Mouse (Mus musculus) forebrain, embryonic 16.5 days (tissue): ENCODE data around the gene Frmd4a. TPM values are rescaled to one million over a fixed set of nuclear protein-coding genes. Genes with fewer than 3 reads are reported as not detected.
"Not testable (repeated sequence)": the region's sequence is repeated elsewhere in the genome, so short reads cannot be mapped to it uniquely, and the experiment has no call there.

Experiments used
- ATAC-seq: fragments of 200-750 bp; cut with Nextera tagmentation; 2 replicates; pipeline ENCODE4 v1.8.0; 2017; ENCODE audit warnings: mild to moderate bottlenecking, moderate library complexity
- H3K27ac ChIP-seq: fragments of 300-500 bp; sonication (generic); 2 replicates; pipeline ENCODE4 v1.5.1; 2014; ENCODE audit warnings: low read length, control low read depth
- H3K27me3 ChIP-seq: fragments of 300-500 bp; sonication (generic); replicated peaks from 2 replicates; pipeline ENCODE4 v1.6.1; 2014; ENCODE audit warnings: low read length; ENCODE audit not compliant: control insufficient read depth, insufficient read depth
- H3K36me3 ChIP-seq: fragments of 300-500 bp; sonication (generic); 2 replicates; pipeline ENCODE4 v1.6.1; 2014; ENCODE audit not compliant: control insufficient read depth, insufficient read depth
- H3K4me1 ChIP-seq: fragments of 300-500 bp; sonication (generic); replicated peaks from 2 replicates; pipeline ENCODE4 v1.6.1; 2014; ENCODE audit warnings: low read length; ENCODE audit not compliant: control insufficient read depth, insufficient read depth
- H3K4me2 ChIP-seq: fragments of 300-500 bp; sonication (generic); 2 replicates; pipeline ENCODE4 v1.6.1; 2014; ENCODE audit warnings: mild to moderate bottlenecking, low read length, control low read depth
- H3K4me3 ChIP-seq: fragments of 300-500 bp; sonication (generic); replicated peaks from 2 replicates; pipeline ENCODE4 v1.5.1; 2014; ENCODE audit warnings: mild to moderate bottlenecking, low read length, control low read depth
- H3K9ac ChIP-seq: fragments of 300-500 bp; sonication (generic); replicated peaks from 2 replicates; pipeline ENCODE4 v1.6.1; 2014; ENCODE audit warnings: low read depth, low read length, control low read depth
- H3K9me3 ChIP-seq: fragments of 300-500 bp; sonication (generic); 2 replicates; pipeline ENCODE4 v1.6.1; 2016; ENCODE audit warnings: low read length; ENCODE audit not compliant: control insufficient read depth
- WGBS: fragments of 180-500 bp; shearing (Covaris S2); extraction: QIAGEN DNeasy Blood & Tissue Kit; methylation state at CpG from one replicate; pipeline ENCODE4 v1.1.7; 2014; 5-methylcytosine and 5-hydroxymethylcytosine counted together
- polyA plus RNA-seq: library from polyadenylated mRNA; unstranded; fragments of >200 nt; fragmentation: Nextera tagmentation; extraction: Ambion mirVana; gene quantifications from 2 replicates; pipeline ENCODE4 v1.2.1, GENCODE M21; 2015

Gene Frmd4a
- polyA plus RNA-seq, 1 experiment from 2014 or later: 97.9 TPM

- no peak; the same call in 1 of the 2 replicates for ATAC-seq
- WGBS: 86% methylated on average over 2 of the region's 2 CpGs
- Histone ChIP-seq H3K36me3 (peaks cover 21% of the 10 kb centered on the region), H3K4me1 (no peaks in the 10 kb centered on the region), H3K9ac (no peak overlapping the region), H3K27me3 (no peaks in the 10 kb centered on the region), H3K4me2 (no peak overlapping the region), H3K9me3 (no peaks in the 10 kb centered on the region), H3K4me3 (no peak overlapping the region), H3K27ac (no peak overlapping the region)
These were observed 597.6 kb downstream of the Frmd4a start for GRCm38 (mm10) chr2:4615014-4615546.

DNA sequence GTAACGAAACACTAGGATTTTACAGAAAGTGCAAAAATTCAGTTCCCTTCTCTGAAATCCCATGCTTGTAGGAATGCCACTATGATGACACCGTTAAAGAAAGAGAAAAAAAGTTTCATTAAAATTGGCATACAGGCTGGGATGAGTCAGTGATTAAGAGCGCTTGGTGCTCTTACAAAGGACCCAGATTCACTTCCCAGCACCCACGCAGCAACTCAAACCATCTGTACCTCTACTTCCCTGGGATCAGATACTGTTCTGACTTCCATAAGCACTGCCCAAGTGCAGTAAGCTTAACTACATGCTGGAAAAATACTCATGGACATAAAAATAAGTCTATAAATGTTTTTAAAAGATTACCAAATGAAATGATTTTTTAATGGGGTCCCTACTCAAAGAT lies 599.5 kb downstream of the Frmd4a start:
- no peak overlapping the region for H3K4me2 ChIP-seq
- 84% methylated on average over 4 of the region's 4 CpGs for WGBS
- H3K36me3 ChIP-seq: peaks cover 10% of the 10 kb centered on the region
- no peaks in the 10 kb centered on the region for H3K27me3 ChIP-seq
- ATAC-seq: no peak
- no peaks in the 10 kb centered on the region for H3K9me3 ChIP-seq
- no peak overlapping the region for H3K27ac ChIP-seq
- no peak overlapping the region for H3K9ac ChIP-seq
- H3K4me3 ChIP-seq: no peak overlapping the region
- H3K4me1 ChIP-seq: peaks cover 3% of the 10 kb centered on the region; the same call in 1 of the 2 replicates

- not testable (repeated sequence) for H3K4me3 ChIP-seq, H3K36me3 ChIP-seq, H3K27me3 ChIP-seq
These were observed 601.6 kb downstream of the Frmd4a start for GRCm38 (mm10) chr2:4619126-4619525.

GRCm38 (mm10) chr2:4619893-4620593 lies 602.5 kb downstream of the Frmd4a start:
- 52% methylated on average over 6 of the region's 6 CpGs for WGBS
- Histone ChIP-seq H3K4me3 (no peak overlapping the region), H3K9ac (no peak overlapping the region), H3K4me1 (peaks cover 3% of the 10 kb centered on the region; the same call in 1 of the 2 replicates), H3K36me3 (peaks cover 8% of the 10 kb centered on the region), H3K9me3 (no peaks in the 10 kb centered on the region), H3K27me3 (no peaks in the 10 kb centered on the region), H3K4me2 (no peak overlapping the region), H3K27ac (no peak overlapping the region)
- ATAC-seq: no peak

More at GRCm38 (mm10) chr2:4619126-4619525, 601.6 kb downstream of the Frmd4a start:
- ATAC-seq, H3K9ac ChIP-seq, H3K4me1 ChIP-seq, H3K9me3 ChIP-seq, H3K27ac ChIP-seq, H3K4me2 ChIP-seq: not testable (repeated sequence)

DNA sequence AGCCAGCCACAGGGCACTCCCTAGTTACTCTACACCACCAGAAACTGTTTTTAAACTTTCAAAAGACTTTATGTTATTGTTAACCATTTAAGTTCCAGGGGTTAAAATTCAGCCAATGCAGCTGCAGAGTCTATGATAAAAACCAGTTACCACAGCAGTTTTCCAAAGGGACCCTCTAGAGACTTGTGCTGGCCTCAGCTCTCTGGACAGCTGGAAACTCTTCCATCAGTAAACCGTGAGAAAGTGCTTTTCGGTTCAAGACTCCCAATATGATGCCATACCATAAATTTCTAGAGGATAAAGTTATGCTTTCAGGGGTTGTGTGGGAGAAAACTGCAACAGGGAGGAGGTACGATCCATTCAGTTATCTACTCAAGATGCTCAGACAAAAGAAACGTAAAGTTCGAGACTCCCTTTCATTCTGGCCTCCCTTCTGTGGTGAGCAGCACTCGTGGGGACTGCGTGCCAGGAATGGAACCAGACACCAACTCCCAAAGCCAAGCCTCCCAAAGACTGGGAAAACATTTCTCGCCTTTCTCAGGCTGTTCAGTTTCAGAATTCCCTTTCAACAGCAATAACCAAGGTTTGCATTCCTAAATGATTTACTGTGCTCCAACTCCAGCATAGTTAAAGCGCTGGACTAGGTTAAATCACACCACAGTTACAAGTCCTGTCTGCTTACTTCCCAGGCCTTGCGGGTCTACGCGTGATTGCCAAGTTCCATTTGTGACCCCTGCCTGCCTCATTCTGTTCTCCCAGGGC lies 603.3 kb downstream of the Frmd4a start:
- 67% methylated on average over 12 of the region's 12 CpGs for WGBS
- peaks cover 3% of the 10 kb centered on the region; the same call in 1 of the 2 replicates for H3K4me1 ChIP-seq
- no peaks in the 10 kb centered on the region for H3K27me3 ChIP-seq
- no peak overlapping the region for H3K4me3 ChIP-seq
- no peaks in the 10 kb centered on the region for H3K9me3 ChIP-seq
- no peak overlapping the region for H3K9ac ChIP-seq
- no peak for ATAC-seq
- H3K36me3 ChIP-seq: peaks cover 8% of the 10 kb centered on the region
- H3K4me2 ChIP-seq: no peak overlapping the region
- H3K27ac ChIP-seq: no peak overlapping the region; the same call in 1 of the 2 replicates

DNA sequence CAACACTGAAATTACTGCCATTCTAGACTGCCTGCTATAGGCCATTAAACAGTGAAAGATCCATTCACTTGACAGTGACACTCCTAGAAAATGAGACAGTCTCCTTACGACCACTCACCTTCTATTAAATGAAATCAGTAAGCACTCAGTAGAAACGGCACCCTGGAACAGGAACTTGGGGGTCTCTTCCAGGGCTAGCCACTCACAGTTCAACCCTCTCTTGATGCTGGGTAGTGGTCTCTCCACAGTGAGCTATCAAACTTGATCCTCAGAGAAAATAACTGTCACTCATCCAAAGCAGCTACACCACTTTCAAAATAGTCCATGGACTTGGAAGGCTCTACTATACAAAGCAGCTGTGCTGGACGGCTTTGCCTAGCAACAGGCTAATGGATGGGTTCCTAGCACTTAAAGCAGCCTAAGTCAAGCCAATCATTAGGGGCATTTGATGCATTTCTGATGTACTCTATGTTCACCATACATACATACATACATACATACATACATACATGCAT lies 604.0 kb downstream of the Frmd4a start:
- Histone ChIP-seq H3K4me2 (no peak overlapping the region), H3K27me3 (no peaks in the 10 kb centered on the region), H3K9ac (no peak overlapping the region), H3K4me1 (peaks cover 3% of the 10 kb centered on the region; the same call in 1 of the 2 replicates), H3K27ac (no peak overlapping the region), H3K4me3 (no peak overlapping the region), H3K36me3 (peaks cover 8% of the 10 kb centered on the region), H3K9me3 (no peaks in the 10 kb centered on the region)
- 79% methylated on average over 3 of the region's 3 CpGs for WGBS
- ATAC-seq: no peak

DNA sequence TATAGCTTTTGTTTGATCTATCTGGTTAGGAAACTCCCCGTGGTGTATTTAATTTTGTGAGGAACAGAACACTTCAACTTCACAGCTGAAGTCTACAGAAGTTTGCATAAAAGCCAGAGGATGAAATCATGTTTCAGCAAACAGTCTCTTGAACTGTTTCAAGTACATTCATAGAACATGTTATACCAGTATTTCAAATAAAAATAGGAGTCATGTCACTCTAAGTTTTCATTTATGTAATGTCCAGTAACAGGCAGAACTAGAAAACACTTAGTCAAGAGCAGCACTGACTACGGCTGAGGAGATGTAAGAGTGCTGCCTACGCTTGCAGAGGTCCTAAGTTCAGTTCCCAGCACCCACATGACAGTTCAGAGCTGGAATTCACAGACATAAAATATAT lies 609.4 kb downstream of the Frmd4a start:
- Histone ChIP-seq H3K4me1 (no peaks in the 10 kb centered on the region), H3K4me2 (no peak overlapping the region), H3K4me3 (no peak overlapping the region), H3K9ac (no peak overlapping the region), H3K27me3 (no peaks in the 10 kb centered on the region), H3K9me3 (no peaks in the 10 kb centered on the region), H3K36me3 (peaks cover 12% of the 10 kb centered on the region), H3K27ac (no peak overlapping the region)
- no peak for ATAC-seq
- 91% methylated on average over 3 of the region's 3 CpGs for WGBS

DNA sequence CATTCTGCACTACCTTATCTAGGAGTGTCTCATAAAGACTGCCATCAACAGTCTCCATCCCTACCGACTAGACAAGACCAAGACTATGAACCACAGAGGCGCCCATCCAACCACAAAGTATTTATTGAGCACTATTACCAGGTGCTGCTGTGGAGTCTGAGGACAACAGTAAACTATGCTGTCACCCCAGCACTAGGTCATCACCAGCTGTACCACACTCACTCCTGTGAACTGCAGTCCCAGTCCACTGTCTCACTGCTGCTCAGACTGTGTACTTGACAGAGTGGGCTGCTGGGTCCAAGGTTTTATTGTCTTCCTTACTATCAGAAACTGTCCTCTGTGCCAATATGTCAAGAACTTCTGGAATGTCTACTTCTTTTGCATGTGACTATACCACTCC lies 611.4 kb downstream of the Frmd4a start:
- H3K27ac ChIP-seq: no peak overlapping the region
- no peak overlapping the region for H3K9ac ChIP-seq
- peaks cover 12% of the 10 kb centered on the region for H3K36me3 ChIP-seq
- H3K4me1 ChIP-seq: no peaks in the 10 kb centered on the region
- no peaks in the 10 kb centered on the region for H3K27me3 ChIP-seq
- no peaks in the 10 kb centered on the region for H3K9me3 ChIP-seq
- no peak for ATAC-seq
- no peak overlapping the region for H3K4me2 ChIP-seq
- no peak overlapping the region for H3K4me3 ChIP-seq
- 99% methylated on average over 2 of the region's 2 CpGs for WGBS

GRCm38 (mm10) chr2:4629470-4629869 lies 612.0 kb downstream of the Frmd4a start:
- Histone ChIP-seq H3K9ac (no peak overlapping the region), H3K4me3 (no peak overlapping the region), H3K9me3 (no peaks in the 10 kb centered on the region), H3K27me3 (no peaks in the 10 kb centered on the region), H3K4me2 (no peak overlapping the region), H3K36me3 (peaks cover 12% of the 10 kb centered on the region), H3K27ac (no peak overlapping the region), H3K4me1 (no peaks in the 10 kb centered on the region)
- ATAC-seq: no peak
- 93% methylated on average over 11 of the region's 11 CpGs for WGBS
